Mouse (Mus musculus) neural tube, embryonic 13.5 days (tissue): ENCODE results near the gene Armh1. TPM values are rescaled to one million over a fixed set of nuclear protein-coding genes. Genes with fewer than 3 reads are reported as not detected.

ENCODE experiments used
- ATAC-seq: fragments of 200-750 bp; cut with Nextera tagmentation; 2 replicates; pipeline ENCODE4 v1.8.0; 2017; ENCODE audit warnings: low read depth, mild to moderate bottlenecking, moderate TSS enrichment, moderate library complexity
- H3K27ac ChIP-seq: fragments of 300-500 bp; sonication (generic); replicated peaks from 2 replicates; pipeline ENCODE4 v1.5.1; 2015; ENCODE audit warnings: moderate library complexity, mild to moderate bottlenecking, inconsistent platforms
- H3K27me3 ChIP-seq: fragments of 300-500 bp; sonication (generic); 2 replicates; pipeline ENCODE4 v1.6.1; 2015; ENCODE audit warnings: mild to moderate bottlenecking, inconsistent platforms
- H3K36me3 ChIP-seq: fragments of 300-500 bp; sonication (generic); 2 replicates; pipeline ENCODE4 v1.6.1; 2015; ENCODE audit warnings: mild to moderate bottlenecking, inconsistent platforms
- H3K4me1 ChIP-seq: fragments of 300-500 bp; sonication (generic); replicated peaks from 2 replicates; pipeline ENCODE4 v1.6.1; 2015; ENCODE audit warnings: inconsistent platforms
- H3K4me2 ChIP-seq: fragments of 300-500 bp; sonication (generic); 2 replicates; pipeline ENCODE4 v1.6.1; 2015; ENCODE audit warnings: inconsistent platforms, mild to moderate bottlenecking, moderate library complexity
- H3K4me3 ChIP-seq: fragments of 300-500 bp; sonication (generic); 2 replicates; pipeline ENCODE4 v1.5.1; 2015; ENCODE audit warnings: mild to moderate bottlenecking, inconsistent platforms
- H3K9ac ChIP-seq: fragments of 300-500 bp; sonication (generic); 2 replicates; pipeline ENCODE4 v1.6.1; 2015; ENCODE audit warnings: moderate library complexity, mild to moderate bottlenecking, inconsistent platforms
- H3K9me3 ChIP-seq: fragments of 300-500 bp; sonication (generic); 2 replicates; pipeline ENCODE4 v1.6.1; 2016; ENCODE audit warnings: inconsistent platforms
- WGBS: fragments of 180-500 bp; shearing (Covaris S2); methylation state at CpG from one replicate; pipeline ENCODE4 v1.1.7; 2015; 5-methylcytosine and 5-hydroxymethylcytosine counted together
- polyA plus RNA-seq: library from polyadenylated mRNA; unstranded; fragments of >200 nt; fragmentation: Nextera tagmentation; extraction: Ambion mirVana; gene quantifications from 2 replicates; pipeline ENCODE4 v1.2.1, GENCODE M21; 2015

Armh1 gene
- polyA plus RNA-seq, 1 experiment from 2014 or later, result 0.66 TPM

DNA sequence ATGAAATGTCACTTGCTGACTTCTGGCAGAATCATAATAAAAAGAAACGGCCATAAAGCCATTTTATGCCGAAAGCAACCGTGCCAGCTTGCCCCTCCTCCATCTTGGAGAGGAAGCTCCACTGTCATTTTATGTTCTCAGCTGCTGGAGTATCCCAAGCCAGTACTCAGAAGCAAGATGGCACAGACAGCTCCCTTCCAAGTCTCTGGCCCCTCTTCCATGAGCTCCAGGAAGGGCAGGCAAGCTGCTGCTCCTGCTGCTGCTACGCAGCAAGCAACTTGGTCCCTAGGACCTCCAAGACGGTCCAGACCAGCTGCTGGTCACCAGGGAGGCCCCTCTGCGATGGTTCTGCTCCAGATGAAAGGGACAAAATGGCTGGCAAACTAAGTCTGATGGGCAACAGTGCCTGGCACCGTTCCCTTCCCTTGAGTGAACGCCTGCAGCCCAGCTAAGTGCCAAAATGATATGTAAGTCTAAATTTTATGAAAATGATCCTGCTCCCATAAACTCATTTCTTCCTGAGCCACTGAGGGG is 28.5 kb upstream of the Armh1 start:
- H3K36me3 ChIP-seq, result peaks cover 86% of the 10 kb centered on the region
- no peak overlapping the region for H3K4me2 ChIP-seq
- H3K9ac ChIP-seq, result no peak overlapping the region
- H3K9me3 ChIP-seq, result no peaks in the 10 kb centered on the region
- no peak overlapping the region for H3K4me3 ChIP-seq
- H3K4me1 ChIP-seq, result peaks cover 95% of the 10 kb centered on the region
- no peak overlapping the region for H3K27ac ChIP-seq
- no peak for ATAC-seq
- H3K27me3 ChIP-seq, result no peaks in the 10 kb centered on the region
- 75% methylated on average over 8 of the region's 8 CpGs for WGBS

DNA sequence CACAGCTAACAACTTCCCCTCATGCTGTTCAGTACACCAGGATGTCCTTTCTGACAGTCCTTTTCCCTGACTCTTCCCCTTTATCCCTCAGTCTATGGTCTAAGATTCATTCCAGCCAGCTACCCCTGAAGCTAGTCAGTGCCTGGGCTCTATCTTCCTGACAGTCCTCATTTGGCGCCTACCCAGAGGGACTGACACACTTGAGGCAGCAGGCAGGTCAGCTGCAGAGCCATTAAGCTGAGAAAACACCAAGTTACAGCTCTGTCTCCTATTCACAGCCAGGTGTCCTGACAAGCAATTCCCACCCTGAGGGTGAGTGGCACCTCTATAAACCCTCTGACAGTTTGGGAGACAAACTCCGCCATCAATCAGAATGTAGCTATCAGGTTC is 27.3 kb upstream of the Armh1 start:
- no peaks in the 10 kb centered on the region for H3K27me3 ChIP-seq
- peaks cover 3% of the 10 kb centered on the region; the same call in 1 of the 2 replicates for H3K9me3 ChIP-seq
- H3K4me3 ChIP-seq, result no peak overlapping the region
- no peak overlapping the region for H3K27ac ChIP-seq
- no peak for ATAC-seq
- peaks cover 86% of the 10 kb centered on the region for H3K36me3 ChIP-seq
- H3K4me2 ChIP-seq, result no peak overlapping the region
- peaks cover 83% of the 10 kb centered on the region for H3K4me1 ChIP-seq
- 70% methylated on average over 2 of the region's 2 CpGs for WGBS
- no peak overlapping the region for H3K9ac ChIP-seq

DNA sequence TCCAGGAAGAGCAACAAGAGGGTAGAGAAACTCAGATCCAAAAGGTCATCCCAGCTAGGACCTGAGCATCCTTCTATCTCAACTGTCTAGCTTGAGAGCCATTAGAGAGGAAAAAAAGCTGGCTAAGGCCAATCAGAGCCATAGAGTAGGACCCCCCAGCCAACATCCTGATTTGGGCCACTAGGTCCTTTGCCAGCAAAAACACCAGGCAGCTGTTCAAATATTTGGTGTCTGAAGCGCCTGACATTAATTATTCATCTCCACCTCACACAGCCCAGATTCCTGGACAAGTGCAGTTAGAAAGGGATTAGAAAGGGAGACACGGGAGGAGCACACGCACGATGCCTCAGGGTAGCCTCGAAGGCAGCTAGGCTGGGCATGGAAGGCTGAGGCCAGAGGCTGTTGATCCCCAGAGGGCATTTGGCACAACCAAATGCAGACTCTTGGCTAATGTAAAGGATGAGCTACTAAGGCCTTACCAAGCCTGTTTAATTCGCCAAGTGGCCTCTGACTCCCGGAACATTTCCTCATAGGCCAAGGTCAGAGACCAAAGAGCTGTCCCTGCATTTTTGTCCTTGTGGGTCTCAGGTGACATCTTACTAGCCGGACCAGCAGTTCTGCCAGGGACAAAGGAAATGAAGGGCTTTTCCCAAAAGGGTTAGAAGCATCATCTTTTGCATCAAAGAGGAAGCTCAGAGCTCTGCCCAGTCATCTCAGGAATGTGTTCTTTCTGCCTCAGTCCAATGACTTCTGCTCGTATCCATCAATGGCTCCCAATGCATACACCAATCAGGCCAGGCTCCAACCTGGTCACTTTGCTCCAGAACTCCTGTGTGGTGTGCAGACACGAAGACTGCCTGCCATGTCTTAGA is 26.7 kb upstream of the Armh1 start:
- Histone ChIP-seq H3K4me2 (no peak overlapping the region), H3K9me3 (peaks cover 8% of the 10 kb centered on the region; the same call in 1 of the 2 replicates), H3K9ac (no peak overlapping the region), H3K4me3 (no peak overlapping the region), H3K27ac (no peak overlapping the region), H3K4me1 (peaks cover 76% of the 10 kb centered on the region), H3K27me3 (no peaks in the 10 kb centered on the region), H3K36me3 (peaks cover 87% of the 10 kb centered on the region)
- WGBS, result 71% methylated on average over 10 of the region's 10 CpGs
- ATAC-seq, result no peak

DNA sequence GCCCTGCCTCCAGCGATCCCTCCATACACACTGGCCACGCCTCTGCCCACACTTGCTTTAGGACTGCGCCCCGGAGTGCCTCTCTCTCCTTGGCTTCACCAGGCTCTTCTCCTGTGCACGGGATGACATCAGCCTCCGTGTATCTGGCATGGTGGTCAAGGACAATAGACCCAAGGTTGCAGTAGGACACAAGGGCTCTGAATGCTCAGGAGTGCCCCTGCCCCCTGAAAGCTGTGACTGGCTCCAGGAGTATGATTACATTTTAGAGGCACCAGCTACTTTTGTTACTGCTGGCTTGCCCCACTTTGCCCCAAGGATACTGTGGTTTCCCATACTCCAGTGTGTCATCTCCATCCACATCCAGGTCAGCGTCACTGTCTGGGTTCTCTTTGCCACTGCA is 25.8 kb upstream of the Armh1 start:
- peaks cover 8% of the 10 kb centered on the region; the same call in 1 of the 2 replicates for H3K9me3 ChIP-seq
- peak overlapping the region; percentile 62; the same call in 1 of the 2 replicates for H3K27ac ChIP-seq
- no peaks in the 10 kb centered on the region for H3K27me3 ChIP-seq
- H3K4me1 ChIP-seq, result peaks cover 74% of the 10 kb centered on the region
- 90% methylated on average over 7 of the region's 7 CpGs for whole genome bisulfite sequencing
- H3K36me3 ChIP-seq, result peaks cover 94% of the 10 kb centered on the region
- no peak overlapping the region for H3K9ac ChIP-seq
- no peak overlapping the region for H3K4me2 ChIP-seq
- no peak for ATAC-seq
- H3K4me3 ChIP-seq, result no peak overlapping the region

DNA sequence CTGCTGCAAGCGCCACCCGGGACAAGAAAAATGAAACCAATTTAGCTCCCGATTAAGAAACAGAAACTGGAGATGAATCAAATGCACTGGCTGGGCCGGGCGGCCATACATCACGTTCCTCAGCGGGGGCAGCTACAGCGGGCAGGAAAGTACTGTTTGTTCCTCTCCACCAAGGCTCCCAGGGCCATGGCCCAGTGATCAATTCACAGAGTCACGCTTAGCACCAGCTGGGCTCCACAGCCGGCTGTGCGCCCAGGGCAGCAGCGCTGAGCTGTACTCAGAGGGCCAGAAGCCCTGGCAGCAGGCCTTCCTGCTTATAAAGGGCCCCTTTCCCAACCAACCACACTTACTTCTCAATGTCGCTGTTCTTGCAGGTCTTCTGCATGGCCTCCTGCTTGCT is 25.1 kb upstream of the Armh1 start:
- ATAC-seq, result no peak
- Histone ChIP-seq H3K4me3 (no peak overlapping the region), H3K27ac (peak overlapping the region; percentile 62; the same call in 1 of the 2 replicates), H3K4me1 (peaks cover 74% of the 10 kb centered on the region), H3K9me3 (peaks cover 8% of the 10 kb centered on the region; the same call in 1 of the 2 replicates), H3K27me3 (no peaks in the 10 kb centered on the region), H3K36me3 (peaks cover 94% of the 10 kb centered on the region), H3K9ac (no peak overlapping the region), H3K4me2 (no peak overlapping the region)
- 57% methylated on average over 13 of the region's 13 CpGs for WGBS

DNA sequence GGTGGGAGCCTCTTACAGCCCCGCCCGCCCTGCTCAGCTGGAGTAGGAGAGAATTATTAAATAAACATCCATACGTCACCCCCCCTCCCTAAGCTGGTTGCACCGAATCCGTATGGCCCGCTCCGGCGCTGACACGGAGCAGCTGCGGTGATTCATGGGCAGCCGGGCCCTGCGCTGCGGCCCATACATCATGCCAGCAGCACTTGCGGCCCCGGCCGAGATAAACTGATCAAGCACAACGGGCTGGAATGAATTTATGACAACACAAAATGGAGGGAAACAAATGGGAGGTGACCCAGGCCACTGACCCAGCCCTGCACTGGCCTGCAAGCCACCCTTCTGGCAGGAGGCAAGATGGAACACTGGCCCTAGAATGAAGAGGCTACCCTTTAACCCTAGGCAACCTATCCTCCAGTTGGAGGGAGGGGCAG is 24.4 kb upstream of the Armh1 start:
- Histone ChIP-seq H3K4me1 (peaks cover 75% of the 10 kb centered on the region), H3K27ac (peak overlapping the region; percentile 62; the same call in 1 of the 2 replicates), H3K36me3 (peaks cover 95% of the 10 kb centered on the region), H3K9me3 (peaks cover 8% of the 10 kb centered on the region; the same call in 1 of the 2 replicates), H3K27me3 (no peaks in the 10 kb centered on the region), H3K4me2 (no peak overlapping the region), H3K4me3 (no peak overlapping the region), H3K9ac (peak overlapping the region; percentile 22; the same call in 1 of the 2 replicates)
- ATAC-seq, result peak; percentile 26; the same call in 1 of the 2 replicates
- 49% methylated on average over 17 of the region's 17 CpGs for WGBS

DNA sequence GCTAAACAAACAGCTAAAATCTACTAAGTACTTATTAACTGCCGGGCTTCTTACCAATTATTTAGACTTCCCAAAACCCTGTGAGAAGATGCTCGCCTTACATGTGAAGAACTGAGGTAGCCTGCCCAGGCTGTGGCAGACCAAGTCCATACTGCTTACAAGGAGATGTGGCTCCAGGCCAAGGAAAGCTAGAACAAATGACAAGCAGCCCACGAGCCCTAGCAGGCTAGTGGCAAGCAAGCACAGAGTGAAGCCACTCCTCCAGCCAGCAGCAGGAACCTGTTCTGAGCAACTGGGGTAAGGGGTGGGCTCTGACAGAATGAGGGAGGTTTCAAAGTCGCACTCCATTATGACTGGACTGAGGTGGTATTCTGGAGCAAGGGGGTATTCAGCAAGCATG is 22.8 kb upstream of the Armh1 start:
- H3K4me1 ChIP-seq, result peaks cover 60% of the 10 kb centered on the region
- peaks cover 88% of the 10 kb centered on the region for H3K36me3 ChIP-seq
- WGBS, result 94% methylated on average over 4 of the region's 4 CpGs

DNA sequence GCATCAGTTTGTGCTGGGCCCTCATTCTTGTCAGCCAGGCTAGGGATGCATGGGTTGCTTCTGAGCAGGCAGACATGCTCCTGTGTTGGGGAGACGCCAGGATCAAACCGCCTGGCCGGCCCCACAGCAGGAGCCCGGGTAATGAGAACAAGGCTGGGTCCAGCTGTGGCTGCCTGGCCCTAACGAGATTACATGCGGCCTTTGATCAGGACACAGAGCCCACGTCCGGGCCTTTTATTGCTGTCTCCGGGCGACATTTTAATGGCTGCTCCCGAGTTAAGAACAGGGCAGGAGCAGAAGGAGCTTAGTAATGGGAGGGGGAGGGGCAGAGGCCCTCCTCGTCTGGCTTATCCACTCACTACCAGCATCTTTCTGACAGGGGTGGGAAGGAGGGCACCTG is 20.5 kb upstream of the Armh1 start:
- H3K36me3 ChIP-seq, result peaks cover 67% of the 10 kb centered on the region
- peak; percentile 44; the same call in 1 of the 2 replicates for ATAC-seq
- no peak overlapping the region for H3K4me3 ChIP-seq
- peak overlapping the region; percentile 50 for H3K27ac ChIP-seq
- H3K9me3 ChIP-seq, result peaks cover 8% of the 10 kb centered on the region; the same call in 1 of the 2 replicates
- peaks cover 9% of the 10 kb centered on the region; the same call in 1 of the 2 replicates for H3K27me3 ChIP-seq
- 0 out of 2 replicates have a peak overlapping the region, but pooled peaks have one; percentile 5 for H3K9ac ChIP-seq
- H3K4me1 ChIP-seq, result peaks cover 37% of the 10 kb centered on the region
- WGBS, result 2% methylated on average over 12 of the region's 12 CpGs
- H3K4me2 ChIP-seq, result no peak overlapping the region

More for the DNA sequence above, 22.8 kb upstream of the Armh1 start:
- Histone ChIP-seq H3K27ac (no peak overlapping the region), H3K4me2 (no peak overlapping the region), H3K27me3 (0 out of 2 replicates have a peak, but pooled peaks cover 3% of the 10 kb centered on the region), H3K9me3 (peaks cover 8% of the 10 kb centered on the region; the same call in 1 of the 2 replicates), H3K4me3 (no peak overlapping the region), H3K9ac (no peak overlapping the region)
- no peak for ATAC-seq

DNA sequence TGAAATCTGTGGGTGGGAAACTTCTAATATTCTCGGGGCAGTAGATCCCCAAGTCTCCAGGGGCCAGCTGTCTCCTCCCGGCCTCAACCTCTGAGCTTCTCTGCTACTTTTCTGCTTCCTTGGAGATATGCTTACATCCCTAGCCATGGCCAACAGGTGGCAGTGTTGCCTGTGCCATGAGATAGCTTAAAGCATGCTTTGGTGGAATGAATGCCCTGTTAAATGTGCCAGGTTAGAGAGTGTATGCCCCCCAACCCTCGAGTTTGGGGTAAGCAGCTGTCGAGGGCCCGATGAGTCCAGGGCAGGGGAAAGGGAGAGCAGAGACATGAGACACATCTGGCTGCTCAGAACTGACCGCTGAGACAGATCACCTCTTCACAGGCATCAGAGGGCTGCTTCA is 18.4 kb upstream of the Armh1 start:
- H3K4me3 ChIP-seq, result no peak overlapping the region
- H3K4me2 ChIP-seq, result no peak overlapping the region
- no peak overlapping the region for H3K9ac ChIP-seq
- peaks cover 18% of the 10 kb centered on the region for H3K4me1 ChIP-seq
- WGBS, result 10% methylated on average over 6 of the region's 6 CpGs
- ATAC-seq, result peak; percentile 26; the same call in 1 of the 2 replicates
- H3K27ac ChIP-seq, result no peak overlapping the region
- H3K27me3 ChIP-seq, result peaks cover 9% of the 10 kb centered on the region
- peaks cover 8% of the 10 kb centered on the region; the same call in 1 of the 2 replicates for H3K9me3 ChIP-seq
- H3K36me3 ChIP-seq, result peaks cover 45% of the 10 kb centered on the region

DNA sequence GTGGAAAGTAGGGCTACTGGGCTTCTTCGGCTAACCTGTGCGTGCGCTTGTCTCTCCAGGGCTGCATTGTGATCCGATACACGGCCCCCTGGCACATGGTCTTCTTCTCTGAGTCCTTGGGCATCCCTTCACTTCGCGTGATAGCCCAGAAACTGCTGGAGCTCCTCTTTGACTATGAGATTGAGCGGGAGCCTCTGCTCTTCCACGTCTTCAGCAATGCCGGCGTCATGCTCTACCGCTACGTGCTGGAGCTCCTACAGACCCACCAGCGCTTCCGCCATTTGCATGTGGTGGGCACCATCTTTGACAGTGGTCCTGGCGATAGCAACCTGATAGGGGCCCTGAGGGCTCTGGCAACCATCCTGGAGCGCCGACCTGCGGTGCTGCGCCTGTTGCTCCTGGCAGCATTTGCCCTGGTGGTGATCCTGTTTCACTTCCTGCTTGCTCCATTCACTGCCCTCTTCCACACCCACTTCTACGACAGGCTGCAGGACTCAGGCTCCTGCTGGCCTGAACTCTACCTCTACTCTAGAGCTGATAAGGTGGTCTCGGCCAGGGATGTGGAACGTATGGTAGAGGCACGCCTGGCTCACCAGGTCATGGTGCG is 16.0 kb upstream of the Armh1 start:
- peaks cover 9% of the 10 kb centered on the region for H3K27me3 ChIP-seq

DNA sequence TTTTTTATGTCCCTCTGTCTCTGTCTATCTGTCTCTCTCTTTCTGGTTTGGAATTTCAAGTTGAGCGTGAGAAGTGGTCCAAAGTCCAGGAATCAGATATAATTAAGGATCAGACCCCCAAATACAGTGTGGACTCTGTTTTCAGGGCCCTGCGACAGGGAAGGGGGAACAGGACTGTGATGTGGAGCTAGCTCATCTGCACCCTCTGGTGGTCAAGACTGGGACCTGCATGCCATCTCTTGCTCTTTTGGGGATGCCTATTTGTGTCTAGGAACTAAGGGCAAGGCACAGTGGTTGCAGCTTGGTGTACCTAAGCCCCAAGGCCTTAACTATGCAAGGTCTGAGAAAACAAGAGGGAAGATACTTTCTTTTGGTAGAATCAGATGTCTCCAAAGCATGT is 15.4 kb upstream of the Armh1 start:
- no peak for ATAC-seq
- Histone ChIP-seq H3K9ac (no peak overlapping the region), H3K4me2 (no peak overlapping the region), H3K27me3 (peaks cover 9% of the 10 kb centered on the region), H3K27ac (no peak overlapping the region), H3K4me1 (peaks cover 17% of the 10 kb centered on the region), H3K4me3 (no peak overlapping the region), H3K36me3 (peaks cover 16% of the 10 kb centered on the region), H3K9me3 (no peaks in the 10 kb centered on the region)
- 1% methylated on average over 2 of the region's 2 CpGs for WGBS

More for the DNA sequence above, 16.0 kb upstream of the Armh1 start:
- peaks cover 17% of the 10 kb centered on the region for H3K4me1 ChIP-seq
- H3K36me3 ChIP-seq, result peaks cover 22% of the 10 kb centered on the region
- WGBS, result 85% methylated on average over 25 of the region's 25 CpGs
- no peak overlapping the region for H3K4me3 ChIP-seq
- no peak overlapping the region for H3K27ac ChIP-seq
- H3K9me3 ChIP-seq, result no peaks in the 10 kb centered on the region
- no peak overlapping the region for H3K4me2 ChIP-seq
- H3K9ac ChIP-seq, result no peak overlapping the region
- ATAC-seq, result no peak

DNA sequence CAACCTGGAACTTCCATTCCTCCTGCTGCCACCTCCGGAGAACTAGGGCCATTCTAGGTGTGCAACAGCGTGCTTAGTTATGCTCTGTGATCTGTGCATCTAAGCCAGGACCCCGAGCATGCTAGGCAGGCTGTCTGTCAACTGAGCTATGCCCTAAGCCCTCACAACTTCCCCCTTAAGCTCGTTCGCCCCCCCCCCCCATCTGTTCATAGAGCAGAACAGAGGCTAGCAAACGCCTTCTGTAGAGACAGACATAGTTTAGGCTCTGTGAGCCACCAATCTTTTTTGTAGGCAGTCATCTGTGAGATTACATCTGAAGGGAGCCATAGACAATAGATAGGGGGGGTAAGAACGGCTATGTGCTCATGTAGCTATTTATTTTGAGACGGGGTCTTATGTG is 11.1 kb upstream of the Armh1 start:
- ATAC-seq, result no peak

More for the DNA sequence above, 11.1 kb upstream of the Armh1 start:
- Histone ChIP-seq H3K4me2 (no peak overlapping the region), H3K4me3 (no peak overlapping the region), H3K9me3 (no peaks in the 10 kb centered on the region), H3K9ac (no peak overlapping the region), H3K27me3 (peaks cover 4% of the 10 kb centered on the region; the same call in 1 of the 2 replicates), H3K4me1 (peaks cover 15% of the 10 kb centered on the region), H3K27ac (no peak overlapping the region), H3K36me3 (no peaks in the 10 kb centered on the region)
- WGBS, result 51% methylated on average over 8 of the region's 8 CpGs
